Mouse (Mus musculus) heart, embryonic 10.5 days (tissue): ENCODE data around the gene Gm5797. TPM values are rescaled to one million over a fixed set of nuclear protein-coding genes. Genes with fewer than 3 reads are reported as not detected.
"Not testable (repeated sequence)": the region's sequence is repeated elsewhere in the genome, so short reads cannot be mapped to it uniquely, and the experiment has no call there.

Experiments used
- DNase-seq: peaks from one replicate; pipeline ENCODE4 v3.0.0-alpha.2; 2017; ENCODE audit warnings: low spot score
- H3K27ac ChIP-seq: fragments of 300-500 bp; sonication (generic); 2 replicates; pipeline ENCODE4 v1.5.1; 2016; ENCODE audit warnings: mild to moderate bottlenecking
- H3K27me3 ChIP-seq: fragments of 300-500 bp; sonication (generic); 2 replicates; pipeline ENCODE4 v1.6.1; 2016; ENCODE audit warnings: mild to moderate bottlenecking; ENCODE audit not compliant: poor library complexity, insufficient read depth, severe bottlenecking
- H3K36me3 ChIP-seq: fragments of 300-500 bp; sonication (generic); 2 replicates; pipeline ENCODE4 v1.6.1; 2016; ENCODE audit warnings: mild to moderate bottlenecking, moderate library complexity
- H3K4me1 ChIP-seq: fragments of 300-500 bp; sonication (generic); 2 replicates; pipeline ENCODE4 v1.6.1; 2016; ENCODE audit warnings: mild to moderate bottlenecking
- H3K4me3 ChIP-seq: fragments of 300-500 bp; sonication (generic); 2 replicates; pipeline ENCODE4 v1.5.1; 2016; ENCODE audit warnings: mild to moderate bottlenecking, moderate library complexity
- H3K9me3 ChIP-seq: fragments of 300-500 bp; sonication (generic); 2 replicates; pipeline ENCODE4 v1.6.1; 2016; ENCODE audit warnings: mild to moderate bottlenecking, moderate library complexity
- WGBS: fragments of 180-500 bp; shearing (Covaris S2); methylation state at CpG from one replicate; pipeline ENCODE4 v1.1.7; 2016; 5-methylcytosine and 5-hydroxymethylcytosine counted together
- polyA plus RNA-seq: library from polyadenylated mRNA; unstranded; fragments of >200 nt; fragmentation: Nextera tagmentation; extraction: Ambion mirVana; gene quantifications from 2 replicates; pipeline ENCODE4 v1.2.1, GENCODE M21; 2016

Gene Gm5797
- not detected in 2 replicates for polyA plus RNA-seq

GRCm38 (mm10) chr14:7332295-7332694 is at the start of gene Gm5797:
Gm5797 (minus strand) TSS chr14:7332395.
- H3K4me1 ChIP-seq, H3K36me3 ChIP-seq, DNase-seq, H3K4me3 ChIP-seq, H3K27ac ChIP-seq, H3K9me3 ChIP-seq, H3K27me3 ChIP-seq: not testable (repeated sequence)
- WGBS: no CpG with 5 or more reads among the region's 1 CpGs

DNA sequence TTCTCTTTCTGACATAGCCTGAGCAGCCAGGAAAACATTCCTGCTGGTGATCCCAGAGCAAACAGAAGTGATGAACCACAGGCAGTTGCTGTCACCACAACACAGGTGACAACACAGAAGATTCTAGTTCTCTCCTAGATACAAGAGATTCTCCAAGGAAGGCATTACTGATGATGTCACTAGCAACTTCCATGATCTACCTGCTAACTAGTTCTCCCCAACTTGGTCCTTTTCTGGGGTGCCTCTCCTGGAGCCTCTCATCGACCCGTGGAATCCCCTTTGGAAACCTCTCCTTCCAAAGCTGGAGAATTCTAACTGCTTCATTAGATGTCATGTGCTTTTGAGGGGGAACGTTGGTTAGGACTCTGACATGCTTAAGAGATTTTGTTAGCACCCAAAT is 32.8 kb upstream of the Gm5797 start, which contains the start of gene Gm8374:
TSS of gene Gm8374 (minus strand) at position 101 of the 400 bp plus-strand sequence.
- not testable (repeated sequence) for H3K27me3 ChIP-seq, H3K27ac ChIP-seq

GRCm38 (mm10) chr14:7315093-7315492 is 17.1 kb downstream of the Gm5797 start:
- H3K4me1 ChIP-seq, H3K36me3 ChIP-seq, H3K27me3 ChIP-seq, H3K9me3 ChIP-seq: not testable (repeated sequence)
- WGBS: 0% methylated on average over 18 of the region's 19 CpGs
- DNase-seq: peak; percentile 86
- Histone ChIP-seq H3K27ac (peak overlapping the region; percentile 83), H3K4me3 (peak overlapping the region; percentile 61)

More for the DNA sequence above, 32.8 kb upstream of the Gm5797 start, which contains the start of gene Gm8374:
- not testable (repeated sequence) for H3K4me1 ChIP-seq, H3K9me3 ChIP-seq, DNase-seq, H3K36me3 ChIP-seq, H3K4me3 ChIP-seq
- 77% methylated on average over 3 of the region's 3 CpGs for WGBS

- Histone ChIP-seq H3K4me3 (peak within 1 kb of the TSS; percentile 61), H3K27ac (peak within 1 kb of the TSS; percentile 83)
- WGBS: 0% methylated on average over 12 of the region's 35 CpGs
- DNase-seq, H3K27me3 ChIP-seq, H3K36me3 ChIP-seq, H3K9me3 ChIP-seq, H3K4me1 ChIP-seq: not testable (repeated sequence)
Measured at GRCm38 (mm10) chr14:7314661-7315060, 17.5 kb downstream of the Gm5797 start, which contains the start of gene Gm3739. Gm3739 (minus strand) TSS chr14:7315049.

Other genes starting within 250 kb of the Gm5797 start
- gene Gm3696, start 231.8 kb downstream of the Gm5797 start, polyA plus RNA-seq: 0.72 and 1.3 TPM in 2 replicates
- gene Gm6676, start 207.0 kb downstream of the Gm5797 start, polyA plus RNA-seq: not detected in 2 replicates
- gene Gm3512, start 157.9 kb downstream of the Gm5797 start, polyA plus RNA-seq: 4.3 and 4.4 TPM in 2 replicates
- not detected in 2 replicates for gene Gm16434, start 137.9 kb downstream of the Gm5797 start, polyA plus RNA-seq
- not detected in 2 replicates for gene Gm3727, start 67.7 kb downstream of the Gm5797 start, polyA plus RNA-seq
- 2.1 and 2.6 TPM in 2 replicates for gene Gm3739, start 17.3 kb downstream of the Gm5797 start, polyA plus RNA-seq
- not detected in 2 replicates for gene Gm8374, start 32.7 kb upstream of the Gm5797 start, polyA plus RNA-seq
- gene Gm3755, start 118.5 kb upstream of the Gm5797 start, polyA plus RNA-seq: not detected in 2 replicates
- 1.5 and 2.0 TPM in 2 replicates for gene Gm3752, start 151.4 kb upstream of the Gm5797 start, polyA plus RNA-seq
- 0.23 and 0.63 TPM in 2 replicates for gene Gm3558, start 236.2 kb upstream of the Gm5797 start, polyA plus RNA-seq